Mouse (Mus musculus) MEL-GATA-1-ER (cell line): Measurements from ENCODE around the gene 2310033P09Rik.
"Not testable (repeated sequence)": the region's sequence is repeated elsewhere in the genome, so short reads cannot be mapped to it uniquely, and the experiment has no call there.

Experiments
- DNase-seq: peaks from one replicate; pipeline ENCODE4 v3.0.0-alpha.2; 2012; ENCODE audit warnings: low read depth; ENCODE audit errors: extremely low read depth

Gene 2310033P09Rik

DNA sequence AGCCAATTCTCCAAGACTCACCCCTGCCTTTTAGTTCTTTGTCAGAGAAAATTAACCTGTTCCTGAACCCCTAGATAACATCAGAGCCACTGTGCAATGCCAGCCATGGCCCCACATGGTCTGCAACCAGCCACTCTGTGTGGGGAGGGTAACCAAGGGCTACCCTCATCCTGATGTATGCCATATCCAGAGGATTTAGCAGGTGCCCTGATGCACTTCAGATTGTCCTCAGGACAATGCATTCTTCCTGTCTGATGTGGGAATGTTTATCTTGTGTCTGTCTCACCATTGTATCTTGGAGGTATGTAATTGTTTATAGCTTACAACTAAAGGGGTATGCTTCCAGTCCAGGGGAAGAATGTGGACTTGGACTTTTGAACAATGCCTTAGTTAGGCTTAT, 11.9 kb upstream of the 2310033P09Rik start:
- DNase-seq: no peak

DNA sequence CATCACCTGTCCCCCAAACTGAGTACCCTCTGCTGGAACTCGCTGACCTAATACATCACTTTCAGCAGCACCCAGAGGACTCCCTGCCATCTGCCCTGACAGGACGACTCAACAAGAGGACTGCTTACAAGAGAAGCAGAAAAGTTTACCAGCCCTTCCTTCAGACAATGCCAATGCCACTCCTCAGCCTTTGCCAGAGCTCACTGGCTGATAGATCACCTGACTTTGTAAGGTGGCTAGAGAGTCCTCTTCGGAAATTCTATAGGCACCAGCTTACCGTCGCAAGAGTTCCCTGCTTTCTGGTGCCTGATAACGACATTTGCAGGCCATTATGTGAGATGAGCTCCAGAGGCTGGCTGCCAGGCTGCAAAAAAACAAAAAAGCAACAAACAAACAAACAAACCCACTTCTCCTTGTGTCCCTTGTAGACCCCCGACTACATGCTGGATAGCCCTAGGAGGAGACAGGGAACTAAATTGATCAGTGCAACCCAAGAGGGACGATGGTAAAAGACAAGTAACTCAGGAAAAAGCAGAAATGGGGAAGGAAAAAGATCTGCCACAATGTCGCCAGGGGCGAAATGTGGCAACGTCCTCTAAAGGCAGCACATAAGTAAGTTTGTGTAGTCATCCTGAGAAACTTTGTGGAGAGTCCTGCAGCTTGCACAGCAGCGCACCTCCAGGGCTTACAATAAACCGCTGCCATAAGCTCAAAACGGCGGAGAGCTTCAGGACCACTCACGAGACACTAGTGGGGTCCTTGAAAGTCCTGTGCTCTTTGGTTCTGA, 6.7 kb upstream of the 2310033P09Rik start:
- peak; percentile 58 for DNase-seq

- peak; percentile 65 for DNase-seq
Observed at GRCm38 (mm10) chr11:59202081-59202995, 5.8 kb upstream of the 2310033P09Rik start, which contains the start of gene Mrpl55. Gene Mrpl55 (plus strand): TSS chr11:59202486.

- DNase-seq: peak; percentile 53
Observed at GRCm38 (mm10) chr11:59209003-59209441, 901 bp downstream of the 2310033P09Rik start.

- no peak for DNase-seq
Observed at GRCm38 (mm10) chr11:59209580-59209979, 1.5 kb downstream of the 2310033P09Rik start.

- DNase-seq: no peak
Observed at GRCm38 (mm10) chr11:59210020-59210419, 1.9 kb downstream of the 2310033P09Rik start.

DNA sequence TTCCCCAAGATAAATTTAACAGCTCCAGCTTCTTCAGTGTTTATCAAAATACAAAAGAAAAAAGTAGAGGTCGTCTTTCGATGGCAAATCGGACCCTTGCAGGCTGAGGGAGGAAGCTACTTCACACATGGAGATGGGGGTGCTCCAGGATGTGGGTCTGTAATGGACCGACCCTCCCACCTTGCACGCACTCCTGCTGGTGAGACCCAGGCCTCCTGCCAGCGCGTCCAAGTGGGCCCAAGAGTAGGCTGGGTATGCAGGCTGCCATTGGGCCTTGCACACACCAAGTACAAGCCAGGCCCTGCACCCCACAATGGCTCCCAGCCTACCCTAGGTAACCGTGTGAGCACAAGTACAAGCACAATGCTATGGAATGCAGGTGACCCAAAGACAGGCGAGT, 3.4 kb downstream of the 2310033P09Rik start:
- DNase-seq: not testable (repeated sequence)

DNA sequence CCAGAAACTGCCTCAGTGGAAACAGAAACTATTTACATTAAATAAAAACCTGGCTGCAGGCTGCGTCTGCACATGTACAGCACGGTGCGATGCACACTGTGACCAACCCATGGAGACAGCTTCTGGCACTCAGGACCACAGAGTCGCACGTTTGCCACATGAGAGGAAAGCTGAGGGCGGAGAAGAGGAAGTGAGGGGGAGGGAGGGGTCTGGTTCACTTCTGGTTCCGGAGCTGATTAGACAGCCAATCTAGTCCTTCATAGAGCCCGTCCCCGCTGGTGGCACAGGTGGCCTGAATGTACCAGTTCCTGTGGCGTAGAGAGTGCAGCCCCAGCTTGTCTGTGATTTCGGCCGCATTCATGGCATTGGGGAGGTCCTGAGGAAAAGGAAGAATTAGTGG, 4.2 kb downstream of the 2310033P09Rik start:
- not testable (repeated sequence) for DNase-seq

- DNase-seq: no peak
Observed at GRCm38 (mm10) chr11:59212892-59213494, 4.9 kb downstream of the 2310033P09Rik start.

DNA sequence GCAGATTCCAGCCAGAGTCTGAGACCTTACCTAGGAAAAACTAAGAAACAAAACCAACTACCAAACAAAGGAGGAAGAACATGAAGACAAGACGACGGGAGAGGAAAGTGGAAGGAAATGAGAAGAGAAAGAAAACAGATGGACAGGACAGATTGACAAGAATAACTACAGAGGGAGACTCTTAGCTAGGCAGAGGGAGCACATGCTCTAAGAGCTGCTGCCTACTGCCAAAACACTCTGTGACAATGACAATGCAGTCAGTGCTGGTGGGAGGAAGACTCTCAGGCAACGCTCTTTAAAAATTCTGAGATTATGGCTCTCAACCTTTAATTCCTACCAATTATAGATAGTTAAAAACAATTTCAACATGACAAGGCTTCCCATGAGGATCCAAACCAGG, 8.8 kb downstream of the 2310033P09Rik start:
- peak; percentile 47 for DNase-seq

DNA sequence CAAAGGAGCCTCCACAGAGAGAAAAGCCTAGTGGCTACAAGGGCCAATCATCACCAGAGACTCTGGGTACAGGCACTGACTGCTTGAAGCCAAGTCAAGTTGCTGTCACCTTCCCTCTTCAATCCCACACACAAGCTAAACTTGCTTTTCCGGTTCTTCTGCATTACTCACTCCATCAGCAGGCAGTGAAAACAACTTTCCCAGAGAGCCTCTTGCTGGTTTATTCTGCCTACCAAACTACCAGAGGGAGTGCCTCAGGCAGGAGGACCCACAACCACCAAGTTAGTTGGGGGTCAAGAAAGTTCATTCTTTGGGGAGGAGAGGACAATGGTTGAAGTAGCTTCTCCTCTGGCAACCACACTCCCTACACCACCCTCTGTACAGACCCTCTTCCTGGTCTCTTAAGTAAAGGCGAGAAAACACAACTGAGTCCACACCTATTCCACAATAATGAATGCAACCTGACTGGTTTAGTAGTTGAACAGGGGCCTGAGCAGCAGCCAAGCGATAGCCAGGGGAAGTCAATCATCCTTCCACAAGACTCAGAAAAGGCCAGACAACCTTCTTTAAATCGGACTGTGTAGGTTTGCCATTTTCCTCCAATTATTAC, 10.4 kb downstream of the 2310033P09Rik start:
- no peak for DNase-seq

DNA sequence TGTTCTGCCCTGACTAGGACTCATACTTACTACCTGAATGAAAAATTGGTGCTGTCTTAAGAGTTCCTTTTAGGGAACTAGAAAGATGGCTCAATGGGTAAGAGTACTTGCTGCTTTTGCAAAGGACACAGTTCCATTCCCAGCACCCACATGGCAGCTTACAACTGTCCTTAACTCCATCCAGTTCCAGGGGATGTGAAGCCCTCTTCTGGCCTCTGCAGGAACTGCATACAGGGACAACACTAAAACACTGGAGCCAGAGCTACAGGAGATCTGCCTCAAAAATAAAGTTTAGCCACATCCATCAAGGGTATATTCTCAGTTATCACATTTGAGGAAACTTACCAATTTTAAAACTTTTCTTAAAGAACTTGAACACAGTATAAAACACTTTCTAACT, 10.9 kb downstream of the 2310033P09Rik start:
- no peak for DNase-seq

DNA sequence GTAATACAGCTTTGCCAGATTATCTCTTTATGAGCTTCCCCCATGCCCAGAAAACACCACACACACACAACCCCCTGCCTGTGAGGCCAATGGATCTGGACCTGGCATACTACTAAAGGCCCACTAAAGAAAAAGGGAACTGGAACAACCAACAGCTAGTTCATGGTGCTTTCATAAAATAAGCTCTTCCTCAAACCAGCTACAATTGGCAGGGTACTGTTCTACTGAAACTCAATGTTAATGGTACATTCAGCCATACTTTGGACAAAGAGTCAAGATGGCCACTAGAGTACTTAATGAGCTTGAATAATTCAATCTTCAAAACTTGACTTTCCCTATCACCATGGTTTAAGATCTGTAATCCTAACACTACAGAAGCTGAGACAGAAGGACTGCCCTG, 13.5 kb downstream of the 2310033P09Rik start:
- no peak for DNase-seq

GRCm38 (mm10) chr11:59222306-59222705, 14.2 kb downstream of the 2310033P09Rik start:
- no peak for DNase-seq

- DNase-seq: no peak
Observed at GRCm38 (mm10) chr11:59224025-59224424, 15.9 kb downstream of the 2310033P09Rik start.

GRCm38 (mm10) chr11:59224470-59224869, 16.3 kb downstream of the 2310033P09Rik start:
- no peak for DNase-seq

DNA sequence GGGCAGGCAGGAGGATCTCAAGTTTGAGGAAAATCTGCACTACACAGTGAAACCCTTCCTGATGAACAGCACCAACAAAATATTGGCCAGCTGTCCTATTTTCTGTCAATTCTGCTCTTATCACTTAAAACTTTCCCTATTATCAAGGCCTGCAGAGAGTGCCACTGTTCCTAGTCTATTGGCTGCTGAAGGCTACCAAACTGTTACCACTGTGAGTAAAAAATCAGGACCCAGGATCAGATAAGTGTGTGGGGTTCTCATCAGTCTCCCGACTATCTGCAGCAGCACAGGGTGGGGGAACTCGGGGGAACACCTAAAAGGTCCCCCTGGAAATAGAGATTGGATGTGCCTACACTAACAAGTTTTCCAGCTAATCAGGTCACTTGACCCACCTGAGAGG, 17.0 kb downstream of the 2310033P09Rik start:
- no peak for DNase-seq

GRCm38 (mm10) chr11:59226251-59226650, 18.1 kb downstream of the 2310033P09Rik start:
- no peak for DNase-seq

GRCm38 (mm10) chr11:59226787-59227603, 18.9 kb downstream of the 2310033P09Rik start:
- no peak for DNase-seq

DNA sequence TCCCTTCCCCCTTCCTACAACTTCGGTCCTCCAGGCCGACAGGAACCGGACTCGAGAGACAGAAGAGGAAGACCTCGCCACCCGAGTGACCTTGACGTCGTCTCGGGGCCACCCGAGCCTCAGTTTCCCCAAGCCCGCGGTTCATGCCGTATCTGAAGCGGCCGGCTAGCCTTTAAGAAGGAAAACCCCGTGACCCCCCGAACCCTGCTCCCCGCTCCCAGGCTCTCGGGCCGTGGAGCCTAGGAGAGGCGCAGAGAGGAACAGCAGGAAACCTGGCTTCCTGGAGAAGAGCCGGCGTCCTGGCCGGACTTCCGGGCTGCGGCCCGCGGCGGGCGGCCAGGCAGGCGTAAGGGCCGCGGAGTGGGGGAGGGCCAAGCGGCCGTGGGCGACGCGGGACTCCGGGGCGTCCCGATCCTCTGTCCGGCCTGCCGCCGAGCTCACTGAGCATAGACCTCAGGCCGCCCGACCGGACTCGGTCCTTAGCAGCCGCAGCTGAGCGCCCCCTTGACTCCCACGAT, 19.5 kb downstream of the 2310033P09Rik start:
- DNase-seq: no peak
